Mouse (Mus musculus) brain, embryonic 14.5 days (tissue): ENCODE data around the gene Resp18.

Source experiments
- CTCF ChIP-seq: fragments of 200-500 bp; IDR thresholded peaks from 2 replicates; pipeline ENCODE4 v1.5.1; 2012; ENCODE audit warnings: inconsistent platforms, mild to moderate bottlenecking, moderate library complexity, borderline replicate concordance; ENCODE audit not compliant: insufficient read depth, insufficient read length; ENCODE audit errors: extremely low read depth
- POLR2A ChIP-seq: fragments of 200-500 bp; IDR thresholded peaks from 2 replicates; pipeline ENCODE4 v1.6.1; 2012; ENCODE audit warnings: mild to moderate bottlenecking, inconsistent platforms, borderline replicate concordance; ENCODE audit not compliant: poor library complexity, insufficient read depth, insufficient read length, severe bottlenecking; ENCODE audit errors: extremely low read depth

GRCm38 (mm10) chr1:75223532-75223931, 54.7 kb downstream of the Resp18 start:
- TF ChIP-seq CTCF (no peak), POLR2A (no peak)
